ENCODE assay signal across 8 mouse cellular contexts in the genomic region with DNA sequence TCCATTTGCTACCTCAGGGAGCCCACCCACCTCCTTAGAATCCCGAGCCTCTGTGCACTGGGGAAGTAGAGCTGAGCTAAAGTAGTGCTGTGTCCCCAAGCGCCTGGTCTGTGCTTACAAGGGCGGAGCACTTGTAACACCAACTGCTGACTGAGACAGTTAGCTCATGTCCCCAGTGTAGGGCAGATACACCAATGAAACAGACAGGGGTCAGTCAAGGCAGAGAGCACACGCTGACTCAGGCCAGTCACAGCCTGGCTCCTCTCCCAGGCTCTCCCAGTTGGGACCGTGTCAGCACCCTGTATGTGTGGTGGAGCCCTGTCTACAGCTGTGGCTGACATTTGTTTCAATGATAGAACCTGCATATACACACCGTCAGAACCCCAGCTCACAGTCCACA. TPM values are rescaled to one million over a fixed set of nuclear protein-coding genes. Genes with fewer than 3 reads are reported as not detected.
DNase-seq lines count a peak whose midpoint lies in the region; ATAC-seq and TF ChIP-seq lines count a peak whose summit lies in the region.

No protein-coding gene starts in this region.

- no peaks in the 10 kb centered on the region for H3K27me3 ChIP-seq in lung, postnatal 0 days (replicated peaks; ENCODE audit: insufficient read depth, low read length)
- no peaks in the 10 kb centered on the region for H3K27me3 ChIP-seq in stomach, embryonic 15.5 days (replicated peaks)

- peak; percentile 70 for ATAC-seq in lung, postnatal 0 days
- peak; percentile 54; the same call in 1 of the 2 replicates for ATAC-seq in stomach, embryonic 15.5 days (ENCODE audit: insufficient read depth, low FRiP score, low read depth)

- peak; percentile 32 for TF ChIP-seq CTCF in lung, postnatal 0 days (IDR thresholded peaks at IDR 0.05)

- no peaks in the 10 kb centered on the region for H3K9me3 ChIP-seq in lung, postnatal 0 days (ENCODE audit: low read length)
- H3K9me3 ChIP-seq in stomach, embryonic 15.5 days: no peaks in the 10 kb centered on the region

- H3K4me3 ChIP-seq in lung, postnatal 0 days (ENCODE audit: low read depth, low read length): no peak overlapping the region
- no peak overlapping the region for H3K4me3 ChIP-seq in stomach, embryonic 15.5 days (replicated peaks)

- H3K36me3 ChIP-seq in lung, postnatal 0 days (ENCODE audit: insufficient read depth, low read length): no peaks in the 10 kb centered on the region
- no peaks in the 10 kb centered on the region for H3K36me3 ChIP-seq in stomach, embryonic 15.5 days

- 57% methylated on average over 6 of the region's 6 CpGs for WGBS in lung, postnatal 0 days
- WGBS in stomach, embryonic 15.5 days: 72% methylated on average over 6 of the region's 6 CpGs

- no peak overlapping the region for H3K27ac ChIP-seq in lung, postnatal 0 days (ENCODE audit: low read length)
- H3K27ac ChIP-seq in stomach, embryonic 15.5 days: no peak overlapping the region

- no peak for TF ChIP-seq EP300 in lung, postnatal 0 days (IDR thresholded peaks at IDR 0.05)

- H3K4me2 ChIP-seq in lung, postnatal 0 days (replicated peaks; ENCODE audit: low read depth, low read length): no peak overlapping the region
- no peak overlapping the region for H3K4me2 ChIP-seq in stomach, embryonic 15.5 days

- H3K4me1 ChIP-seq in lung, postnatal 0 days (ENCODE audit: insufficient read depth, low read depth, low read length): peaks cover 11% of the 10 kb centered on the region; the same call in 1 of the 2 replicates
- 0 out of 2 replicates have a peak, but pooled peaks cover 6% of the 10 kb centered on the region for H3K4me1 ChIP-seq in stomach, embryonic 15.5 days

- H3K9ac ChIP-seq in lung, postnatal 0 days (replicated peaks; ENCODE audit: low read depth): no peak overlapping the region
- no peak overlapping the region for H3K9ac ChIP-seq in stomach, embryonic 15.5 days

- DNase-seq in lung, postnatal 0 days (ENCODE audit: low spot score): peak; percentile 41
- DNase-seq in lung, postnatal 25 days (ENCODE audit: low spot score): no peak
- peak; percentile 83 to 87 for DNase-seq in heart, adult 18-20 months
- DNase-seq in kidney, postnatal 25 days: peak; percentile 49 to 74
- no peak for DNase-seq in right cerebral cortex, postnatal 14 days
- DNase-seq in thymus, postnatal 0 days (ENCODE audit: low spot score): no peak
- no peak for DNase-seq in embryo, embryonic 9.5 days (ENCODE audit: extremely low spot score)

RNA-seq across cellular contexts. Expression of gene Emilin2, which starts 25.8 kb away (rescaled TPM):
- 4.3 and 5.0 TPM in 2 replicates for polyA plus RNA-seq in lung, postnatal 0 days (2015; fragmentation: Nextera tagmentation; extraction: Ambion mirVana)
- total RNA-seq in heart, adult 18-20 months (2021): 10 to 100 TPM; 37.9 to 40.1 TPM
- polyA plus RNA-seq in stomach, embryonic 15.5 days (2015; fragmentation: Nextera tagmentation; extraction: Ambion mirVana): 4.7 and 5.9 TPM in 2 replicates
- polyA plus RNA-seq in thymus, postnatal 0 days (2015; fragmentation: Nextera tagmentation; extraction: Ambion mirVana): 3.2 TPM in 2 replicates

Comparison
In these comparisons a context has a peak if more than half of its experiments do, and no peak if none do; other contexts are left out.
1. DNase-seq: peak in lung, postnatal 0 days (single experiment), heart, adult 18-20 months (2 of 2) and kidney, postnatal 25 days (2 of 2); none in lung, postnatal 25 days (single experiment), right cerebral cortex, postnatal 14 days (single experiment), thymus, postnatal 0 days (single experiment) and embryo, embryonic 9.5 days (single experiment).